Mouse (Mus musculus) megakaryocyte, embryonic 14.5 days (primary cell): ENCODE measurements around the gene Dock4.

Source experiments
- FLI1 ChIP-seq: IDR thresholded peaks from 2 replicates; pipeline ENCODE4 v1.6.1; 2012; ENCODE audit warnings: low read length, inconsistent platforms, mixed read lengths
- GATA1 ChIP-seq: IDR thresholded peaks from 3 replicates; pipeline ENCODE4 v1.6.1; 2012; ENCODE audit warnings: mixed read lengths, low read length, inconsistent platforms, borderline replicate concordance

DNA sequence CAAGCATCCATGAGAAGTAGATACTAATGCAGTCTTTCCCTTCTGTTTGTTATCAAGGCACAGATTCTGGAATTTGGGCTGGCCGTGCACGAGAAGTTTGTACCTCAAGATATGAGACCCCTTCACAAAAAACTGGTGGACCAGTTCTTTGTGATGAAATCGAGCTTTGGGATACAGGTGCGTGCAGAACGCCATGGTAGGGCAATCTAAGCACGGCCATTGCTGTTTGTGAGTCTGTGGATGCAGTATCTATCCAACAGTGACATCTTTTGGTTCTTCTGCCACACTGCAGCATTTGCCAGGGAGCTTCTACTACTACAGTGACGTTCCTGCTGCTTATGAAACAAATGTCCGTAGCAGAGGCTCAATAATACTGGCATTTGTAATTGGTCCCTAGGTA lies 386.4 kb downstream of the Dock4 start:
- no peak for TF ChIP-seq FLI1
- TF ChIP-seq GATA1, result no peak
